Mouse (Mus musculus) layer of hippocampus, adult 18-20 months (tissue): ENCODE data around the gene Rnps1. TPM values are rescaled to one million over a fixed set of nuclear protein-coding genes. Genes with fewer than 3 reads are reported as not detected.
"Not testable (repeated sequence)": the region's sequence is repeated elsewhere in the genome, so short reads cannot be mapped to it uniquely, and the experiment has no call there.

Source experiments
- DNase-seq, 2 experiments: peaks; one replicate each; pipeline ENCODE4 v3.0.0; 2022; ENCODE audit warnings: low spot score in 2 of 2
- long read RNA-seq: library from polyadenylated mRNA; stranded (forward); transcript quantifications from one replicate; pipeline ENCODE4 v2.0.0, GENCODE M21; 2021
- total RNA-seq, 2 experiments: library from RNA; stranded (reverse); gene quantifications; 2 replicates each; pipeline ENCODE4 v1.2.3; 2021

Rnps1 gene
- 100 to 1,000 TPM; 123 to 124 TPM for total RNA-seq
- long read RNA-seq, transcript Rnps1-202 (7 exons, 1,646 nt): minor isoform, 7 of 141 reads
- long read RNA-seq, transcript Rnps1-203 (9 exons, 1,920 nt): major isoform, 54 of 141 reads
- long read RNA-seq, transcript Rnps1-201 (8 exons, 1,816 nt): minor isoform, 21 of 141 reads
- long read RNA-seq, partial matches to known transcripts: 37 of 141 reads
- long read RNA-seq, other reads (novel, unspliced or antisense): 19 of 141 reads

GRCm38 (mm10) chr17:24414230-24414976, at the start of gene Rnps1:
TSS of gene Rnps1 (plus strand) at chr17:24414565.
- DNase-seq: peak; percentile 91 to 95

DNA sequence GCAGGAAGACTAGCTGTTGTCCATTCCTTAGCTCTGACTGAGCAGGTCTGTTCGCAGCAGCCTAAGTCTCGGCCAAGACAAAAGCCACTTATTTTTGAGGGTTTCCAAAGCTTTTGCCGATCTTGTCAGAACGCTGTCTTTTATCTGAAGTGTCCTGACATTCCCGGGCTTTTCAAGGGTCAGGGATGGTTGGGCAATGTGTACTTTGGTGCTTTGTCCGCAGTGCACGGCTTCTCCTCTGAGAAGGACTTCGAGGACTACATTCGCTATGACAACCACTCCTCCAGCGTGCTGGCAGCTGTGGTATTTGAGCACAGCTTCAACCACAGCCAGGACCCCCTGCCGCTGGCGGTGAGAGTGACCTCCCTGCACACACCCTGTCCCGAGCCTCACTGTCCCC, 48.5 kb upstream of the Rnps1 start:
- DNase-seq: no peak

GRCm38 (mm10) chr17:24375094-24375712, 39.2 kb upstream of the Rnps1 start:
- DNase-seq: no peak

GRCm38 (mm10) chr17:24375886-24376285, 38.5 kb upstream of the Rnps1 start:
- no peak for DNase-seq

GRCm38 (mm10) chr17:24378496-24378895, 35.9 kb upstream of the Rnps1 start:
- no peak for DNase-seq

DNA sequence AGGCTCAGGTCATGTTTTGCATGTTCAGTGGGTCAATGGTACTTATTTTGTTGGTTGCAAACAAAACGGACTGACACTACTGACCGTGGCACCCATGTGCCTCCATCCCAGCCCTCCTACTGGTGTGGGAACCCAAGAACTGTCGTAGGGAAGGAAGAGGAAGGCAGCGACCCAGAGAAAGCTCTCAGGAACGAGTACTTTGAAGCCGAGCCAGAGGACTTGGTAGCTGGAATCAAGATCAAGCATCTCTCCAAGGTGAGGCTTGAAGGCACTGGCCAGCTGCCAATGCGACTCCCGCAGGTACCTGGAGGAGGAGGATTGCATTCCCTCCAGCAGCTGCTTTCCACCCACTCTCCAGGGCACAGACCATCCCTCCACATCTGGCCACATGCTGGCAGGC, 30.6 kb upstream of the Rnps1 start:
- no peak for DNase-seq

GRCm38 (mm10) chr17:24388711-24389110, 25.7 kb upstream of the Rnps1 start:
- DNase-seq: no peak

GRCm38 (mm10) chr17:24389865-24390264, 24.5 kb upstream of the Rnps1 start:
- peak in 1 of 2 experiments; percentile 65 for DNase-seq

DNA sequence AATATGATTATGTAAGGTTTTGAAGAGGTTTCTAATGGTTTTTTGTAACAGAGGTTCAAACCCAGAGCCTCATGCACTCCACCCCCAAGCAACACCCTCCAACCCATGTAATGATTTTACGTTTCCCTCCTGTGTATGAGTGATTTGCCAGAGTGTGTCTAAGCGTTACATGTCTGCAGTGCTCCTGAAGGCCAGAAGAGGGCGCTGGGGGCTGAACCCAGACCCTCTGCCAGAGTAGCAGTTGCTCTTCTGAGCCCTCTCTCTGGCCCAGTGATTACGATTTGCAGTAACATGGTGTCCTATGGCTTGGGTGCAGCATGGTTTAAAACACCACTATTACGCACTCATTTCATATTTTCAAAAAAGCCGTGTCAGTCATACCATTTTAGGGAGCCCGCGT, 23.2 kb upstream of the Rnps1 start:
- DNase-seq: no peak

DNA sequence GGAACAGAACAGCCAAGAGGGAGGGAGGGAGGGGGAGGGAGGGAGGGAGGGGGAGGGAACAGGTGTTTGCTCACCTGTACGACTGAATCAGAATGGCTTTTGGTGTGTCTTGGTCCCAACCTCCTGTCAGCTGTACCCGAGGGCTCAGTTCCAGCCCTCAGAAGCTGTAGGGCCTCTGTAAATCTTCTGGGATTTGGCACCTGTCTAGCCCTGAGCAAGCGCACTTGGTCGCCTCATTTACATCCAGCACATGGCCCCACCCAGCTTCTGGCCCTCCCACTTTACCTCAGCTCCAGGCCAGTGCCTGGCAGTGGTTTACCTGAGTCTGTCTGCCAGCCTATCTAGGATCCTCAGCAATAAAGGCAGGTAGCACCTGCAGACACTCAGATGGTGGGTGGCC, 20.8 kb upstream of the Rnps1 start:
- DNase-seq: no peak

- no peak for DNase-seq
These were observed 19.9 kb upstream of the Rnps1 start for GRCm38 (mm10) chr17:24394456-24394855.

DNA sequence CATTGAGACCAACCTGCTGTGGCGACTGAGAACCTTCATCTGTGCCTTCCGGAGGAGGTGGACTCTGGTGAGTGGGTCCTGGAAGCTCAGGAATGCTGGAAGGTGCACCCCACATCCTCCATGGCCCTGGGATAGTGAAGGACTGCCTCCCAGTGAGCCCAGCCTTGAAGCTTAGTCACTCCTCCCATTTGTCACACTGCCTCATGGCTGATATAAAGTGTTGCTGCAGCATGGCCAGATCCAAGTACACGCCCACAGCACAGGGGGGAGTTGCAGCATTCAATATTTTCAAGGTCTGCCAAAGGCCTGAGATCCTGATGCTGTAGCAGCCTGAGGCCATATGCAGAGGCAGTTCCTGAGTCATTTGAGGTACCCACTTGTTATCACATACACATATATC, 12.0 kb upstream of the Rnps1 start:
- DNase-seq: peak in 1 of 2 experiments; percentile 63

GRCm38 (mm10) chr17:24407116-24407803, 7.1 kb upstream of the Rnps1 start:
- no peak for DNase-seq

DNA sequence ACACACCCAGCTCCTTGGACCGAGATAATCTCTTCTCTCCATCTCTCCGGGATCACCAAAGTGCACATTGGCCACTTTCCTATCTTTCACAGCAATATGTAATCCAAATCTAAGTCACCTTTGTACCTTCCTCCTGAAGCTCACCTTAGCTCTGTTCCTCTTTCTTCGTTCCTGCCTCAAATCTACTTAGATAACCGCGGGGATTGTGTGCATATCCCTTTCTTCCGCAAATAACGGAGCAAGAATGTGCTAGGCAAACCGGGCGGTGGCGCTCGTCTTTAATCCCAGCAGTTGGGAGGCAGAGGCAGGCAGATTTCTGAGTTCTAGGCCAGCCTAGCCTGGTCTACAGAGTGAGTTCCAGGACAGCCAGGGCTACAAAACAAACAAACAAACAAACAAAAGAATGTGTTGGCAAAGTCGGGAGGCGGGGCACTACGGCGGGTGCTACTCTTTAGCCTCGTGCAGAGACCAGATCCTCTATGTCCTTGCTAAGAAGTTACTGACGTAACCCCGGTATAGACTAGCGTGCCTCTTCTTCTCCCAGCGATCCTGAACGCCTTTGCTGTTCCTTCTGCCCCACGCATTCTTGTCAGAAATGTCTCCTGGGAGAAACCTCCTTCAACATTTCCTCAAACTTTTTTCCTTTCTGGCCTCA, 681 bp upstream of the Rnps1 start:
- DNase-seq: no peak

DNA sequence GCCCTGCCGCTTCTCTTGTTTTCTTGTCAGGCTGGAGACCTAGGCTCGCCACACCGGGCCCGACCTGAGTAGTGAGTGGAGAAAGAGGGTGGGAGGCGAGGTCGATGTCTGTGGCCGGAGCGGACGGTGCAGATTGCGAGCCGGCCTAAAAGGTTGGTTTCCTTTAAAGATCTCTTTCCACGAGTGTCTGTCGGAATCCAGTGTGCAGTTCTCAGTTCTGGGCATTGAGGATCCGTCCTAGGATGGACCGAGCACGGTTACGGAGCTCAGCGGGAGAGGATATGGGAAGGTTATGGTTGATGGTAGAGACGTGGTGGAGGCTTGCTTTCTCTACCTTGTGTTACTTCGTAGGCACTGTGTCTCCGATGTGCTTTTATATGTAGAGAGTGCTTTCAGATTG, 646 bp downstream of the Rnps1 start:
- no peak for DNase-seq

DNA sequence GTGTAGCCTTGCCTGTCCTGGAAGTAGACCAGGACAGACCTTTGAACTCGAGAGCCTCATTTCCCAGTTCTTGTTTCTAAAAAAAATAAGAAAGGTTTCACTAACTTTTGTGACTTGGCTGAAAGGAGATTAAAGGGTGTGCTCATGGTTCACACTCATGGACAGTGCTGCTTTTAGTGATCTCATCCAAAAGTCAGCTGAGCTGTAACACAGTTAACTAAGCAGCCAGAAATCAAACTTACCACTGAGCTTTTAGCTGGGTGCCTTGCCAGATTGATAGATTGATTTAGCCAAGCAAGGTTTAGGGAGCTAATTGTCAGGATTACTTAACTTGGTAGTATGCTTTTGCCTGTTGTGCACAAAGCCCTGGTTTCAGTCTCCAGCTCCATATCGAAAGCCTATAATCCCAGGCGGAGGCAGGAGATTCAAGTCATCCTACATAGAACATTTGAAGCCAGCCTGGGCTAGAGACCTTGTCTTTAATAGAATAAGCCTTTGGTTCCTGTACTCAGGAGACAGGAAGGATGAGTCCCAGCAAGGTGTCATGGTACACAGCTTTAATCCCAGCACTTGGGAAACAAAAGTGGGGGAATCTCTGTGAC, 1.8 kb downstream of the Rnps1 start:
- no peak for DNase-seq

- DNase-seq: no peak
These were observed 8.7 kb downstream of the Rnps1 start for GRCm38 (mm10) chr17:24423114-24423513.

DNA sequence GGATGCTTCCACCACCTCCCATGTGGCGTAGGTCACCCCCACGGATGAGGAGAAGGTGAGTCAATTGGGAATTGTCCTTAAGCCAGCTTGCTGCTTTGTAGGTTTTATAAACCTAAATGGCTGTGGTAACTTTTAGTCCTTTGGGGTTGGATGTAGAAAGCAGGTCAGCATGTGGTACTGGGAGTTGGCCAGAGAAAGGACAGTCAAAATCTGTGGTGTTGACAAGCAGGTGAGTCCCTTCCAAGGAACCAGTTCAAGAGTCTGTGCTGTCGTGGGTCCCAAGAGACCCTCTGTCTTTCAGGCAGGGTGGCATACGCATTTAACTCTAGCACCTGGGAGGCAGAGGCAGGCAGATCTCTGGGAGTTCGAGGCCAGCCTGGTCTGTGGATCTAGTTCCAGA, 10.1 kb downstream of the Rnps1 start:
- DNase-seq: no peak

- not testable (repeated sequence) for DNase-seq
These were observed 11.0 kb downstream of the Rnps1 start for GRCm38 (mm10) chr17:24425326-24425725.

- no peak for DNase-seq
These were observed 11.5 kb downstream of the Rnps1 start for GRCm38 (mm10) chr17:24425905-24426304.
